Mouse (Mus musculus): Measurements from ENCODE around the gene Plxnc1. TPM values are rescaled to one million over a fixed set of nuclear protein-coding genes. Genes with fewer than 3 reads are reported as not detected.

Plxnc1 gene
- polyA plus RNA-seq, 1 experiment from 2014 or later = 0.48 TPM

DNA sequence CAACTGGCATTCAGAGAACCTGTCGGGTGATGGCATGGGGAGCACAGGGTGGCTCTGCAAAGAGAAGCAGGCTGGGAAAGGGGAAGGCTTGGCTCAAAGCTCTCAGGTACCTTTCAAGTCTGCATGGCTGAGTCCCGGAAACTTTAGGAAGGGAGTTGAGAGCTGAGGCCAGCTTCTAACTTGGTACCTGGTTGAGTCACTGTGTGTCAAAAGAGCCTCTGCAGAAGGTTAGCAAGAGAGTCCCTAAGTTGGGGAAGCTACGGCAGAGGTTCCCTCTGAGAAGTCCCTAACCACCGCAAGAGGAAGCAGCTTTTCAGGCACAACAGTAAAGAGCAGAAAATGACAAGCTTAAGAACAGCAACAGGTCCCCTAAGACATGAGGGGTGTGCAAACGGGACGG is 99.9 kb downstream of the Plxnc1 start:
- Histone ChIP-seq H3K4me1 (no peaks in the 10 kb centered on the region), H3K27ac (no peak overlapping the region), H3K27me3 (ENCODE audit: low read depth, poor library complexity, severe bottlenecking) (peaks cover 3% of the 10 kb centered on the region; the same call in 1 of the 2 replicates), H3K4me3 (no peak overlapping the region), H3K36me3 (no peaks in the 10 kb centered on the region), H3K9me3 (replicated peaks) (no peaks in the 10 kb centered on the region)
- DNase-seq (ENCODE audit: low spot score) = no peak
- 89% methylated on average over 6 of the region's 6 CpGs for WGBS

DNA sequence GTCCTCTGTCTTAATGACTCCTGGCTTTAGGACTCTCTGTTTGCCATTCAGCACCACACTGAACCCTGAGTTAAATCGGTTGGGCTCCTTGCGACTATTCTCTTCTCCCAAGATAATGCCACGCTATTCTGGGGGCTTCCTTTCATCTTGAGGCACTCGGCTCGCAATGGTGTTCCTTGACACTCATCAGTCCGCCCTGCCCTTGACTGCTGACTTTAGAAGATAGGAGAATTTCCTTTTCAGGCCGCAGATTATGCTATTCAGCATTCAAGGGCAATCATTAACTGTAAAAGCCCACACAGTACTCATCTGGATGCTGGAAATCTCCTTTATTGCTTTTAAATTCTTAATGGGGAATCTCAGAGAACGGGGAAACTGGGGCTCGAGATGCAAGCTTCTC is 108.8 kb downstream of the Plxnc1 start:
- no peak overlapping the region for H3K4me3 ChIP-seq
- no peaks in the 10 kb centered on the region for H3K9me3 ChIP-seq (replicated peaks)
- 86% methylated on average over 9 of the region's 9 CpGs for WGBS
- no peak overlapping the region for H3K27ac ChIP-seq
- no peaks in the 10 kb centered on the region for H3K27me3 ChIP-seq (ENCODE audit: low read depth, poor library complexity, severe bottlenecking)
- H3K36me3 ChIP-seq = no peaks in the 10 kb centered on the region
- no peaks in the 10 kb centered on the region for H3K4me1 ChIP-seq
- DNase-seq (ENCODE audit: low spot score) = no peak

DNA sequence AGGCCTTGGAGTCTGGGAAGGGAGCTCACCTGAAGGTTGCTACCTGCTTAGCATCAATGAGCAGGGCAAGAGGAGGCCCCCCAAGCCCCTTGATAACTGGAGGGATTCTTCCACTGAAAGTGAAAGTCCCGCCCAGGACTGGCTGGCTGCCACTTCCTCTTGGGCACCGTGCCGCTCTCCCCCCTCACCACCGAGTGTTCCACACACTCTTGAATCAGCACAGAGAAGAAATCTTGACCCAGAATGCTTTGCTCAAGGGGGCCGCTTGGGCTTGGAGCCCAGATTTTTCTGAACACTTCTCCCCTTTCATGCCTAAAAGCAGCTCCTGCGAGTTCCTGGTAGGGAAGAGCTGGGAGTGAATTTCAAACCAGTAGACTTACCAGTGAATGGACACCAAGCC is 115.2 kb downstream of the Plxnc1 start:
- no peak for DNase-seq (ENCODE audit: low spot score)
- no peaks in the 10 kb centered on the region for H3K36me3 ChIP-seq
- H3K4me1 ChIP-seq = peaks cover 20% of the 10 kb centered on the region
- no peaks in the 10 kb centered on the region for H3K9me3 ChIP-seq (replicated peaks)
- 87% methylated on average over 6 of the region's 6 CpGs for WGBS
- H3K27ac ChIP-seq = no peak overlapping the region
- H3K27me3 ChIP-seq (ENCODE audit: low read depth, poor library complexity, severe bottlenecking) = peaks cover 11% of the 10 kb centered on the region
- no peak overlapping the region for H3K4me3 ChIP-seq

DNA sequence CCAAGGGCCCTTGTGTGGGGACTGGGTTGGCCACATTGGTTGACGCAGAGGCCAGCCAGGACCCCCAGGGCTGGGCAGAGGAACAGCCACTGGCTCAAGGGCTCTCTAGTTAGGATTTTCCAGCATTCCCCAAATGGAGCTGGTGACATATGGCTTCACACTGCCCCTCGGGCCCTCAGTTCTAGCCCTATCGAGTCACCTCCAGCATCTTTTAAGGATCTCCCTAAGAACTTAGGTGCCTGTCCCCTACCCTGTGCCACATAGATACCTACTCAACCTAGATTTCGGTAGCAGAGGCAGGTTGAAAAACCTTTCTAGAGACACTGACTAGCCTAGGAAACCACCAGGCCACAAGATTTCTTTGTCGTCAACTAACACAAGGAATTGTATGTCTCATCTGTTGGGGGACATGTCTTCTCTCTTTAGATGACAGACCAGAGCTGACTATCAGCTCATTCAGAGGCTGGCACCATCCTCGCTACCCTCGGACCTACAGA is 115.9 kb downstream of the Plxnc1 start:
- H3K9me3 ChIP-seq (replicated peaks) = no peaks in the 10 kb centered on the region
- peaks cover 26% of the 10 kb centered on the region for H3K4me1 ChIP-seq
- peak overlapping the region; percentile 36; the same call in 1 of the 2 replicates for H3K27ac ChIP-seq
- H3K4me3 ChIP-seq = no peak overlapping the region
- peaks cover 11% of the 10 kb centered on the region for H3K27me3 ChIP-seq (ENCODE audit: low read depth, poor library complexity, severe bottlenecking)
- H3K36me3 ChIP-seq = no peaks in the 10 kb centered on the region
- no peak for DNase-seq (ENCODE audit: low spot score)
- whole genome bisulfite sequencing = 90% methylated on average over 7 of the region's 7 CpGs

DNA sequence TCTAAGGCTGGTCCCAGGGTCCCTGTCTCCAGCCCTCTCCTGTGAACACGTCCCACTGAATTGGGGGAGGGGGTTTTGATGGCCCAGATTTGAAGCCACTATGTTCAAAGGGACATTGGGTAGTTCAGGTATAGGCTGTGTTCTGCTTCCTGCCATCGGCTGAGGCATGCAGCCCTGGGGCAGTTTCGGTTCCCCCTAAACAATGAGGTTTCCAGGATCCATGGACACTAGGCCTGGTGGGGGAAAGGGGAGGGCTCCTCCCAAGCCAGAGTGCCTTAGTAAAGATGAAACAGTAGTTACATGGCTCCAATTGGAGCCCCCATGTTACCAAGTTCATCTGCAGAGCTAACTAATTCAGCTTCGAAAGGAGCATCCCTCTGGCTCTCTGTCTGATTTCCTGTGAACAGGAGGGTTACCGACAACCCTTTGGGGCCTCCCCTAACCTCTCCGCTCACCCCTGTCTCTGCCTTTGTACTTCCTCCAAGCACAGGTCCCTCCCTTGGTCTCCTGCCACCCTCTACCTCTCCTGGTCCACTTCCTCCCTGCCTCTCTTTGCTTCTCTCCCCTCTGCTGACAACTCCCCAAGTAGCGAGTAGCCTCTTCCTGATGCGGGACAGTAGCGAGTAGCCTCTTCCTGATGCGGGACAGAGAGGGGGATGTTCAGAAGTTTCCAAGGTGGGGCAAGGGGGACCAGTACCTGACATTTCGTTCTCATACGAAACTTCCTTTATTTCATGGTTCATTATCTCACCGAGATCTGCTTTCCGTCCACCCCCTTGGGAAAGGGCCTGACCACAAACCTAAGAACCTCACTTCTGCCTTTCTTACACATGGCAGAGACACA is 116.5 kb downstream of the Plxnc1 start:
- 87% methylated on average over 14 of the region's 14 CpGs for WGBS
- H3K4me1 ChIP-seq = peaks cover 33% of the 10 kb centered on the region
- no peak for DNase-seq (ENCODE audit: low spot score)
- no peaks in the 10 kb centered on the region for H3K9me3 ChIP-seq (replicated peaks)
- no peaks in the 10 kb centered on the region for H3K36me3 ChIP-seq
- peak overlapping the region; percentile 36; the same call in 1 of the 2 replicates for H3K27ac ChIP-seq
- H3K4me3 ChIP-seq = no peak overlapping the region
- peaks cover 11% of the 10 kb centered on the region for H3K27me3 ChIP-seq (ENCODE audit: low read depth, poor library complexity, severe bottlenecking)

DNA sequence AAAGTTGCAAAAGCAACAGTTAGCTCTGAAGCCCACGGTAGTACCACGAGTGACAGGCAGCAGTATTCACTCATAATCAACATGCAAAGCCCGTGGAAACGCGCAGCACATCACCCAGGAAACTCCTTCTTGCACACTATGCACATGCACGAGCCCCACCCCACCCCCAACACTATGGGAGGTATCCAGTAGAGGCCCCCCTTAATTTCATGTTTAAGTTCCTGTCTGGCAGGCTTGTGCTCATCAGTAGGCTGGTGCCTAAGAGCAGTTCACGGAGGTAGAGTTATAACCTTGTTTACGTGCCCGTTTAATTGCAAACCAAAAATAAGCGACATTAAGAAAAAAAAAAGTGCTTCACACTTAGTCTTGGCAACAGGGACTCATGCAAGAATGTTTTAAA is 117.3 kb downstream of the Plxnc1 start:
- Histone ChIP-seq H3K27ac (no peak overlapping the region), H3K27me3 (ENCODE audit: low read depth, poor library complexity, severe bottlenecking) (peaks cover 11% of the 10 kb centered on the region), H3K4me1 (peaks cover 40% of the 10 kb centered on the region), H3K4me3 (no peak overlapping the region), H3K36me3 (no peaks in the 10 kb centered on the region), H3K9me3 (replicated peaks) (no peaks in the 10 kb centered on the region)
- 92% methylated on average over 10 of the region's 10 CpGs for WGBS
- no peak for DNase-seq (ENCODE audit: low spot score)

DNA sequence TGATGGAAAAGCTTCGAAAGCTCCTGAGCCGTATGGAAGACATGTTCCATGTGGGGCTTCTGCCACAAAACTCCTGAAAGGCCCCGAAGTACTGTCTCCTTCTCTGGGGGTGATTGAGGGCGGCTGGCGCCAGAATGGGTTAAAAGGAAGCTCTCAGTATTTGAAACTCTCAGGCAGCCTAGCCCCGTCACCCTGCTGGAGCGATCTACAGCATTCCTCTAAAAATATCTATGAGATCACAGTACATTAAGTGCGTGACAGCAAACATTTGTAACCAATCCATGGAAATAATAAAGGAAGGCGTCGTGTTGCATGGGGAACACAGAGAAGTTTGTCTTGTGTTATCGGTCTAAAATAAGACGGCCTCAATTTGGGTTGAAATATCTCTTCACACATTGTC is 118.2 kb downstream of the Plxnc1 start:
- 90% methylated on average over 12 of the region's 12 CpGs for WGBS
- Histone ChIP-seq H3K27me3 (ENCODE audit: low read depth, poor library complexity, severe bottlenecking) (peaks cover 15% of the 10 kb centered on the region), H3K36me3 (no peaks in the 10 kb centered on the region), H3K4me3 (no peak overlapping the region), H3K27ac (no peak overlapping the region), H3K9me3 (replicated peaks) (no peaks in the 10 kb centered on the region), H3K4me1 (peaks cover 44% of the 10 kb centered on the region)
- no peak for DNase-seq (ENCODE audit: low spot score)

DNA sequence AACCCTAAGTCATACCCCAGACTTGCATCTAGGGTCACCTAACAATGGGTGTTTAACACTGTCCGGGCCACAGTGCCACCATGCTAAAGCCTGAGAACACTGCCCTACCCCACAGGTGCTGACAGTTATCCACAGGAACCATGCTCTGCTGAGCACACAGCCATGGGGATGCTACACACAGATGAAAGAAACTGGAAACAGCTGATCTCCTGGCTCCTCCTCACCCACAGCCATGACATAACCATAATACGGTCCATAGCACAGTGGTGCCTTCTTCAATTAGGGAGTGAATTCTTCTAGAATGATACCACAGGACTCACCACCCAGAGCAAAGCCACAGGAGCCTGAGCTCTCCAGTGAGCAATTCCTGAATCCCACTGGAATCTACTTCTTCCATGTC is 118.7 kb downstream of the Plxnc1 start:
- H3K9me3 ChIP-seq (replicated peaks) = no peaks in the 10 kb centered on the region
- no peak for DNase-seq (ENCODE audit: low spot score)
- H3K36me3 ChIP-seq = no peaks in the 10 kb centered on the region
- no peak overlapping the region for H3K4me3 ChIP-seq
- H3K27ac ChIP-seq = no peak overlapping the region
- 97% methylated on average over 2 of the region's 2 CpGs for WGBS
- H3K4me1 ChIP-seq = peaks cover 44% of the 10 kb centered on the region
- H3K27me3 ChIP-seq (ENCODE audit: low read depth, poor library complexity, severe bottlenecking) = peaks cover 15% of the 10 kb centered on the region

DNA sequence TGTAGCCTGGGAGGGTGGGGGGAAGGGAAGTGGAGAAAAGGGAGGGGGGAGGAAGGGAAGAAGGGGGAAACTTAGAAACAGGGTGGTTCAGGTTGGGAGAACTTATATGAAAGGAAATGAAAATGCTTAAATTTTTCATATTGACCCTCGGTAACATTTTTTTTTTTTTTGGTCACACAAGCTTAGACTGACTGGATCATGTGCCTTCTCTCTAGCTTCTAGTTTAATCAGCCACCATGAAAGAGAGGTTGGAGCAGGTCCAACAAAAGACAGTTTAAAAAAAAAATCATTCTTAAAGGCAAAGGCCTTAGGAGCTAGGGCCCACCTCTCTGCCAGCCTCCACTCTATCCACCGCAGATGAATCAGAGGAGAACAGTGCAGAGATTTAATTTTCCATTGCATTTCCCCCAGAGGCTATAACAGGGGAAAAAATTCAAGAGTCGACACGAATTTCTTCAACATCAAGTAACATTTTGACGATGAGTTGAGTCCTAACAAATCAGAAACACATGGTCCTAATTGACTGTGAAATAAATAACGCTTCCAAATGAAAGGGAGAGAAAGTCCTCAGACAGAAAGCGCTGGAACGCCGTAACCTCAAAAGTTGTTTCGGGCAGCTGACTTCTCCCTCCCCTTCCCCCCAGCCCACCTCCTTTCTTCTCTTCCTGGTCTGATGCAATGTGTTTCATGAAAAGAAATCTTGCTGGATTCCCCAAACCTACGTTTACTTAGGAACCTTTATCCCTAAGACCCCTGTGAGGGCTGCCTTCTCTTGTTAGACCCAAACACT is 120.5 kb downstream of the Plxnc1 start:
- WGBS = 18% methylated on average over 11 of the region's 11 CpGs
- peaks cover 16% of the 10 kb centered on the region for H3K27me3 ChIP-seq (ENCODE audit: low read depth, poor library complexity, severe bottlenecking)
- peaks cover 51% of the 10 kb centered on the region for H3K4me1 ChIP-seq
- H3K36me3 ChIP-seq = no peaks in the 10 kb centered on the region
- H3K4me3 ChIP-seq = peak overlapping the region; percentile 20; the same call in 1 of the 2 replicates
- peak; percentile 53 for DNase-seq (ENCODE audit: low spot score)
- H3K27ac ChIP-seq = peak overlapping the region; percentile 61
- H3K9me3 ChIP-seq (replicated peaks) = no peaks in the 10 kb centered on the region

DNA sequence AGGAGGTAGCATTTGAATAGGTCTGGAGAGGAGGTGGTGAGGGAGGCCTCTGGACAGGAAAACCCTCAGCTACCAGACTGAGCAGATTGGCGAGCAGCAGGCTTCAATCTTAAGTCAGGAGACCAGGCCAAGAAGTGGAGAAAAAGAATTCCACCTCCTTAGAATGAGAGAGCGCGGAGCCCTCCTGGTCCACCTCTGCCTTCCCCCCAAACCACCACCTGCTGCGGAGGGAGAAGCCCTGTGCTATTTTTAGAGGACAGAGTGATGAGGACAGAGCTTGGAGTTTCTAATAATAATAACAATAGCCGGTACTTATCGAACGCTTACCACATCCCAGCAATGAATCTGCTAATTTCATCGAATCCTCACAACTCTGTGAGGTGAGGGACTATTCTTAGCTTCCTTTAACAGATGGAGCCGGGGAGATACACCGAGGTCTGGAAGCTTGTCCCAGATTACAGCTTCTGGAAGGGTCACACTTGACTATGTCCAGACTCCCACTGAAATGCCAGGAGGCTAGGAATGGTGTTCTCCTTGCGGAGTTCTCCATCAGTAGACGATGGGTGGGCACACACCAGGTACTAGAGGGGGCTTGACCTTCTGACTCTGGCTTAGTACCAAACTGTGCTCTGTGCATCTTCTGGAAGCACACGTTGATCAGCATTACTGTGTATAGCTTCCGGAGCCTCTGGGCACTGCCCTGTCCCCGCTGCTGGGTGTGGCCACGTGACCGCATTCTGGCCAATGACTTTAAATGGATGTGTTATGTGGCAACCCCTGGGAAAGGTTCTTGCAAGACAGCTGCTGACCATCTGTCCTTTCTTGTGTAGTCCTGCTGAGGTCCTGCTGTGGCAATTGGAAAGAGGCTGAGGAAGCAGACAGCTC is 125.6 kb downstream of the Plxnc1 start:
- no peaks in the 10 kb centered on the region for H3K9me3 ChIP-seq (replicated peaks)
- H3K4me3 ChIP-seq = no peak overlapping the region
- 89% methylated on average over 17 of the region's 17 CpGs for WGBS
- peaks cover 32% of the 10 kb centered on the region for H3K4me1 ChIP-seq
- 0 out of 2 replicates have a peak, but pooled peaks cover 7% of the 10 kb centered on the region for H3K27me3 ChIP-seq (ENCODE audit: low read depth, poor library complexity, severe bottlenecking)
- no peaks in the 10 kb centered on the region for H3K36me3 ChIP-seq
- H3K27ac ChIP-seq = no peak overlapping the region
- no peak for DNase-seq (ENCODE audit: low spot score)

DNA sequence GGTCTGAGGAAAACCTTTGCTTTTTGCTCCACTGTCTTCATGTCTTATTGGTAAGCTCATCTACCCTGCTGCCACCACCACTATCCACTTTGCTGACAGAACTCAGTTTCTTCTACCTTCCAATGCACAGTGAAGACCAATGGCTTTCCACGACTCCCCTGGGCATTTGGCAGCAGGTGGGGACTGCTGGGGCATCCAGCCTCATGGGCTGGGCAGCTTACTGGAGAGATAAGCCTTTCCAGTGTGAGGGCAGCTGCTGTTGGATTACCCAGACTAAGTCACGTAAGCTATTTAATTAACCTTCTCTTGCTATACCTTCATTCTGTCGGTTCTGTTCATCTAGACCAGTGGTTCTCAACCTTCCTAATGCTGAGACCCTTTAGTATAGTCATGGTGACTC is 126.5 kb downstream of the Plxnc1 start:
- 0 out of 2 replicates have a peak, but pooled peaks cover 7% of the 10 kb centered on the region for H3K27me3 ChIP-seq (ENCODE audit: low read depth, poor library complexity, severe bottlenecking)
- no peak overlapping the region for H3K4me3 ChIP-seq
- H3K36me3 ChIP-seq = no peaks in the 10 kb centered on the region
- H3K4me1 ChIP-seq = peaks cover 23% of the 10 kb centered on the region
- 89% methylated on average over 3 of the region's 3 CpGs for WGBS
- no peak overlapping the region for H3K27ac ChIP-seq
- DNase-seq (ENCODE audit: low spot score) = no peak
- no peaks in the 10 kb centered on the region for H3K9me3 ChIP-seq (replicated peaks)

Measured in limb, embryonic 10.5 days (tissue).